Mouse (Mus musculus) liver, adult 2 months (tissue): ENCODE results near the gene Pdpk1. TPM values are rescaled to one million over a fixed set of nuclear protein-coding genes. Genes with fewer than 3 reads are reported as not detected.
"Not testable (repeated sequence)": the region's sequence is repeated elsewhere in the genome, so short reads cannot be mapped to it uniquely, and the experiment has no call there.

Source experiments
- DNase-seq: peaks from one replicate; pipeline ENCODE4 v3.0.0-alpha.2; 2011; ENCODE audit warnings: low read depth, low spot score; ENCODE audit errors: extremely low read depth
- H3K27ac ChIP-seq: fragments of 200-500 bp; replicated peaks from 2 replicates; pipeline ENCODE4 v1.5.1; 2012; ENCODE audit warnings: low read depth, mild to moderate bottlenecking, control low read depth, inconsistent platforms, low read length; ENCODE audit not compliant: insufficient read depth
- H3K27me3 ChIP-seq: fragments of 200-500 bp; 2 replicates; pipeline ENCODE4 v1.6.1; 2012; ENCODE audit warnings: mild to moderate bottlenecking, moderate library complexity, low read length, inconsistent platforms; ENCODE audit not compliant: control insufficient read depth, insufficient read depth
- H3K36me3 ChIP-seq: fragments of 200-500 bp; 2 replicates; pipeline ENCODE4 v1.6.1; 2012; ENCODE audit warnings: low read length, inconsistent platforms; ENCODE audit not compliant: control insufficient read depth, insufficient read depth
- H3K4me1 ChIP-seq: fragments of 200-500 bp; 2 replicates; pipeline ENCODE4 v1.6.1; 2011; ENCODE audit warnings: low read length; ENCODE audit not compliant: control insufficient read depth, insufficient read depth
- H3K4me3 ChIP-seq: fragments of 200-500 bp; 2 replicates; pipeline ENCODE4 v1.5.1; 2011; ENCODE audit warnings: low read depth, mild to moderate bottlenecking, control low read depth, low read length, moderate library complexity; ENCODE audit not compliant: insufficient read depth
- H3K79me2 ChIP-seq: fragments of 200-500 bp; 2 replicates; pipeline ENCODE4 v1.6.1; 2012; ENCODE audit warnings: inconsistent platforms, mild to moderate bottlenecking, low read length, moderate library complexity; ENCODE audit not compliant: control insufficient read depth, insufficient read depth
- H3K9ac ChIP-seq: fragments of 200-500 bp; 2 replicates; pipeline ENCODE4 v1.6.1; 2012; ENCODE audit warnings: low read depth, mild to moderate bottlenecking, control low read depth, inconsistent platforms, low read length
- CTCF ChIP-seq: fragments of 200-500 bp; IDR thresholded peaks from 2 replicates; pipeline ENCODE4 v1.5.1; 2011; ENCODE audit warnings: low read depth, low read length, control low read depth
- POLR2A ChIP-seq: fragments of 200-500 bp; IDR thresholded peaks from 2 replicates; pipeline ENCODE4 v1.6.1; 2011; ENCODE audit warnings: low read length, control low read depth; ENCODE audit not compliant: insufficient read depth; ENCODE audit errors: extremely low read depth
- WGBS: fragments of 180-500 bp; shearing (Covaris S2); methylation state at CpG from one replicate; pipeline ENCODE4 v1.1.7; 2018; 5-methylcytosine and 5-hydroxymethylcytosine counted together
- polyA plus RNA-seq: library from polyadenylated mRNA; depleted of rRNA; stranded (reverse); fragments of >200 nt; gene quantifications from 2 replicates; pipeline ENCODE4 v1.2.3, GENCODE M21; 2012
- total RNA-seq: library from RNA; depleted of rRNA; stranded (reverse); fragments of >200 nt; gene quantifications from 2 replicates; pipeline ENCODE4 v1.2.3, GENCODE M21; 2014

Pdpk1 gene
- total and polyA plus RNA-seq, 2 experiments = 10.2 to 19.7 TPM

- H3K4me3 ChIP-seq = peak overlapping the region; percentile 93
- H3K79me2 ChIP-seq = peaks cover 34% of the 10 kb centered on the region; the same call in 1 of the 2 replicates
- no peaks in the 10 kb centered on the region for H3K27me3 ChIP-seq
- WGBS = under 1% methylated on average over 41 of the region's 43 CpGs
- DNase-seq = peak; percentile 28
- peaks cover 16% of the 10 kb centered on the region for H3K4me1 ChIP-seq
- TF ChIP-seq POLR2A (no peak), CTCF (no peak)
- H3K27ac ChIP-seq = peak overlapping the region; percentile 82
- no peaks in the 10 kb centered on the region for H3K36me3 ChIP-seq
- peak overlapping the region; percentile 97 for H3K9ac ChIP-seq
These were observed 9.8 kb downstream of the Pdpk1 start for GRCm38 (mm10) chr17:24140845-24141424.

GRCm38 (mm10) chr17:24139968-24140367, 10.8 kb downstream of the Pdpk1 start:
- Histone ChIP-seq H3K4me1 (peaks cover 16% of the 10 kb centered on the region), H3K27me3 (no peaks in the 10 kb centered on the region), H3K36me3 (no peaks in the 10 kb centered on the region), H3K9ac (no peak overlapping the region), H3K27ac (no peak overlapping the region), H3K4me3 (no peak overlapping the region), H3K79me2 (peaks cover 38% of the 10 kb centered on the region; the same call in 1 of the 2 replicates)
- DNase-seq = peak; percentile 58
- WGBS = 25% methylated on average over 4 of the region's 4 CpGs
- no peak for TF ChIP-seq CTCF
- TF ChIP-seq POLR2A = no peak

GRCm38 (mm10) chr17:24139256-24139655, 11.5 kb downstream of the Pdpk1 start:
- H3K4me1 ChIP-seq = peaks cover 16% of the 10 kb centered on the region
- H3K27ac ChIP-seq = no peak overlapping the region
- H3K27me3 ChIP-seq = no peaks in the 10 kb centered on the region
- H3K9ac ChIP-seq = no peak overlapping the region
- H3K79me2 ChIP-seq = peaks cover 43% of the 10 kb centered on the region; the same call in 1 of the 2 replicates
- DNase-seq = peak; percentile 69
- no peak overlapping the region for H3K4me3 ChIP-seq
- no peak for TF ChIP-seq CTCF
- TF ChIP-seq POLR2A = no peak
- WGBS = 14% methylated on average over 3 of the region's 3 CpGs
- no peaks in the 10 kb centered on the region for H3K36me3 ChIP-seq

DNA sequence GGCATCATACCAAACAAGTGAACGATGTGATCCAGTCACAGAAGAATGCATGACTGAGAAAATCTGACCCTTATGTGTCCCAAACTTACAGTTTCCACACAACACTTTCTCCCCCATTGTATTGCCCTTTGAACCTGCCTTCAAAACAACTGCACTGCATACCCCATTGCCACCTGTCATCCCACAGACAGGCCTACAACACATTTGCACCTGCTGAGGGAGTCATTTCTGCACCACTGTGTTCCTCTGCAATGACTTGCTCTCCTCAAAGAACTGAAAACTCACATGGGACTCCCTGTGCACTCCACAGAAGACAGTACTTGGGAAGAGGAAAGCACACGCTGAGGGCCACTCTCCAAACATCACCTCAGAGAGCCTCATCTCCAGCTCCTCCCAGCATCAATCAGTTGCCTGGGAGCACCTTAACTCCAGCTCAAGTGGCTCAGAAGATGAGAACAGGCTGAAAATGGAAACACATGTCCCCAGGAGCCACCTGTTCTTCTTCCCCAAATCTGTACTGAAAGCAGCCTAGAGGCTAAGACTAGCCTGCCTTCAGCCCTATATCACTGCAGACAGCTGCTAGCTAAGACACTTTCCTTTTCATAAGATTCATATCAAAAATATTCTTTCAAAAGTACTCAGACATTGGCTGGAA, 13.4 kb downstream of the Pdpk1 start:
- TF ChIP-seq CTCF (no peak), POLR2A (no peak)
- H3K4me1 ChIP-seq = peaks cover 16% of the 10 kb centered on the region
- no peaks in the 10 kb centered on the region; the same call in 1 of the 2 replicates for H3K36me3 ChIP-seq
- H3K4me3 ChIP-seq = no peak overlapping the region
- H3K27ac ChIP-seq = no peak overlapping the region
- H3K9ac ChIP-seq = no peak overlapping the region
- H3K27me3 ChIP-seq = no peaks in the 10 kb centered on the region
- WGBS = 21% methylated on average over 2 of the region's 2 CpGs
- no peak for DNase-seq
- peaks cover 52% of the 10 kb centered on the region for H3K79me2 ChIP-seq

DNA sequence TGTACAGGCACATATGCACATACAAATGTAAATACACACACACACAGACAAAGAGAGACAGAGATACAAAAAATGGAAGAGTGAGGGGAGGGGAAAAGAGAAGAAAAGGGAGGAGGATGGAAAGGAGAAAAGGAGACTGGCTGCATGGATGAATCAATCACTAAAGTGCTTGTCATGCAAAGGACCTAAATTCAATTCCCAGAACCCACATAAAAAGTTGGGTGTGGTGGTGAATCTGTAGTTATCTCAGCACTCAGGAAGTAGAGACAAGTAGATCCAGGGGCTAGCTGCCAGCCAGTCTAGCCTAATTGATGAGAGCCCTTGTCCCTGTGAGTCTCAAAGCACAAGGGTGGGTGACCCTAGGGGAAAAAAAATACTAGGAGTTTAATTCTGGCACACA, 16.7 kb downstream of the Pdpk1 start:
- H3K27me3 ChIP-seq = no peaks in the 10 kb centered on the region
- no peaks in the 10 kb centered on the region; the same call in 1 of the 2 replicates for H3K36me3 ChIP-seq
- no peak for TF ChIP-seq CTCF
- no peak for TF ChIP-seq POLR2A
- peaks cover 62% of the 10 kb centered on the region for H3K79me2 ChIP-seq
- peaks cover 8% of the 10 kb centered on the region for H3K4me1 ChIP-seq
- DNase-seq = no peak
- H3K27ac ChIP-seq = no peak overlapping the region
- H3K9ac ChIP-seq = no peak overlapping the region
- H3K4me3 ChIP-seq = no peak overlapping the region

GRCm38 (mm10) chr17:24132919-24133318, 17.8 kb downstream of the Pdpk1 start:
- H3K9ac ChIP-seq, DNase-seq, H3K4me1 ChIP-seq, H3K4me3 ChIP-seq, H3K27ac ChIP-seq, H3K27me3 ChIP-seq, H3K36me3 ChIP-seq: not testable (repeated sequence)
- peaks cover 54% of the 10 kb centered on the region for H3K79me2 ChIP-seq
- 0 out of 2 replicates have a peak, but pooled peaks have one; percentile 18 for TF ChIP-seq CTCF
- 93% methylated on average over 4 of the region's 4 CpGs for WGBS
